Mouse (Mus musculus): Measurements from ENCODE around the gene Fbxo11.

DNA sequence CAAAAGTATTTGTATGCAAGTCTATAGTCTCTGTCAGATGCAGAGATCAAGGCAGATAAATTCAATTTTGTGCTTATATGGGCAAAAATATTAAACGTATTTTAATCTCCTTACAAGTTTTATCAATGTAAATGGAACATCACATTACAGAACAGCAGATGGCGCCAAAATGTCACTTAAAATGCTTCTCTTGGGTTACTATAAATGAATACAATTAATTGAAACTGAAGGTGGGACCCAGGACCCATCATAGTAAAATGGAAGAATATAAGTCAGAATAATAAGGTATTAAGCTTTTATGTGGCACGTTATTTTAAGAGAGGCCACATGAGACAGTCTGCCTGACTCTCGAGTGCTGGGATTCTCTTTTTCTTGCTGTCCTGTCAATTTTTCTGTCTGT is 39.9 kb downstream of the Fbxo11 start:
- TF ChIP-seq CTCF (IDR thresholded peaks at IDR 0.05; ENCODE audit: control insufficient read depth, insufficient read depth, insufficient read length) (no peak), MYOG (IDR thresholded peaks at IDR 0.05; ENCODE audit: control insufficient read depth, extremely low read depth, insufficient read length) (no peak), MAX (IDR thresholded peaks at IDR 0.05) (no peak), CEBPB (IDR thresholded peaks at IDR 0.05; ENCODE audit: low read depth) (no peak), USF1 (IDR thresholded peaks at IDR 0.05; ENCODE audit: low read depth) (no peak), FOSL1 (IDR thresholded peaks at IDR 0.05; ENCODE audit: insufficient read depth, low read length, poor library complexity, severe bottlenecking) (no peak)

All from C2C12 (cell line).